Mouse (Mus musculus) heart, adult 2 months (tissue): Measurements from ENCODE around the gene Wwtr1. TPM values are rescaled to one million over a fixed set of nuclear protein-coding genes. Genes with fewer than 3 reads are reported as not detected.

Experiments
- DNase-seq, 2 experiments: peaks; one replicate each; pipeline ENCODE4 v3.0.0; 2021
- H3K27ac ChIP-seq: fragments of 200-600 bp; 2 replicates; pipeline ENCODE4 v1.8.1; 2022
- H3K27me3 ChIP-seq: fragments of 200-500 bp; 2 replicates; pipeline ENCODE4 v1.6.1; 2012; ENCODE audit warnings: mild to moderate bottlenecking, low read length, inconsistent platforms, mixed read lengths; ENCODE audit not compliant: control insufficient read depth, insufficient read depth
- H3K36me3 ChIP-seq: fragments of 200-500 bp; 2 replicates; pipeline ENCODE4 v1.6.1; 2012; ENCODE audit warnings: low read length, inconsistent platforms; ENCODE audit not compliant: control insufficient read depth, insufficient read depth
- H3K4me1 ChIP-seq: fragments of 200-500 bp; 2 replicates; pipeline ENCODE4 v1.6.1; 2011; ENCODE audit warnings: low read length; ENCODE audit not compliant: control insufficient read depth, insufficient read depth
- H3K4me3 ChIP-seq: fragments of 200-600 bp; 2 replicates; pipeline ENCODE4 v1.8.1; 2022
- H3K79me2 ChIP-seq: fragments of 200-500 bp; replicated peaks from 2 replicates; pipeline ENCODE4 v1.6.1; 2012; ENCODE audit warnings: mild to moderate bottlenecking, inconsistent platforms, low read length, moderate library complexity, mixed read lengths; ENCODE audit not compliant: control insufficient read depth, insufficient read depth
- H3K9ac ChIP-seq: fragments of 200-500 bp; 2 replicates; pipeline ENCODE4 v1.6.1; 2012; ENCODE audit warnings: low read depth, mild to moderate bottlenecking, control low read depth, inconsistent platforms, low read length, mixed read lengths
- CTCF ChIP-seq: fragments of 200-600 bp; IDR thresholded peaks from 2 replicates; pipeline ENCODE4 v1.8.1; 2022; ENCODE audit warnings: antibody characterized with exemption, mild to moderate bottlenecking, moderate library complexity
- EP300 ChIP-seq: fragments of 200-500 bp; IDR thresholded peaks from 2 replicates; pipeline ENCODE4 v1.6.1; 2011; ENCODE audit warnings: low read depth, low read length, control low read depth; ENCODE audit not compliant: insufficient read depth
- POLR2A ChIP-seq: fragments of 200-500 bp; IDR thresholded peaks from 2 replicates; pipeline ENCODE4 v1.6.1; 2011; ENCODE audit warnings: mild to moderate bottlenecking, low read depth, low read length, control low read depth; ENCODE audit not compliant: insufficient read depth
- WGBS: fragments of 180-500 bp; shearing (Covaris S2); methylation state at CpG from one replicate; pipeline ENCODE4 v1.1.7; 2018; 5-methylcytosine and 5-hydroxymethylcytosine counted together
- intact Hi-C: fragments of 180-260 bp; cut with DNase I; formaldehyde crosslinking; loops from one replicate; pipeline ENCODE4 v1.15.1; 2025
- polyA plus RNA-seq: library from polyadenylated mRNA; depleted of rRNA; stranded (reverse); fragments of >200 nt; gene quantifications from 2 replicates; pipeline ENCODE4 v1.2.3, GENCODE M21; 2012
- total RNA-seq, 2 experiments: library from RNA; stranded (reverse); gene quantifications; 2 replicates each; pipeline ENCODE4 v1.2.3; 2021

Wwtr1 gene
- total and polyA plus RNA-seq, 3 experiments, result 28.2 to 49.1 (median 46.5) TPM

GRCm38 (mm10) chr3:57505991-57506390 lies 69.7 kb downstream of the Wwtr1 start:
- Histone ChIP-seq H3K9ac (no peak overlapping the region), H3K36me3 (peaks cover 36% of the 10 kb centered on the region), H3K4me3 (no peak overlapping the region), H3K4me1 (peaks cover 33% of the 10 kb centered on the region), H3K79me2 (peaks cover 4% of the 10 kb centered on the region), H3K27me3 (no peaks in the 10 kb centered on the region), H3K27ac (peak overlapping the region; percentile 79)
- intact Hi-C loops, result loop anchor here (1.0 to 5.0 kb wide), 2 partner anchors 36 to 98 kb away; no protein-coding TSS in a partner anchor
- 29% methylated on average over 10 of the region's 10 CpGs for WGBS
- TF ChIP-seq POLR2A (no peak), CTCF (no peak), EP300 (no peak)
- DNase-seq, result peak; percentile 56 to 69

- TF ChIP-seq CTCF (no peak), EP300 (peak; percentile 57; the same call in 1 of the 2 replicates), POLR2A (0 out of 2 replicates have a peak, but pooled peaks have one; percentile 32)
- intact Hi-C loops, result loop anchor here (1.0 to 5.0 kb wide), 2 partner anchors 38 to 100 kb away; no protein-coding TSS in a partner anchor
- DNase-seq, result peak in 1 of 2 experiments; percentile 57
- Histone ChIP-seq H3K9ac (no peak overlapping the region), H3K4me3 (no peak overlapping the region), H3K27me3 (no peaks in the 10 kb centered on the region), H3K36me3 (peaks cover 30% of the 10 kb centered on the region), H3K27ac (peak overlapping the region; percentile 79), H3K4me1 (peaks cover 24% of the 10 kb centered on the region), H3K79me2 (peaks cover 4% of the 10 kb centered on the region)
- 1% methylated on average over 2 of the region's 2 CpGs for WGBS
Measured at GRCm38 (mm10) chr3:57504756-57505155, 71.0 kb downstream of the Wwtr1 start.

- TF ChIP-seq CTCF, result no peak
- TF ChIP-seq EP300, result no peak
- no peak for TF ChIP-seq POLR2A
Measured at GRCm38 (mm10) chr3:57501596-57502220, 74.0 kb downstream of the Wwtr1 start.

GRCm38 (mm10) chr3:57500846-57501245 lies 74.9 kb downstream of the Wwtr1 start:
- no peak overlapping the region for H3K9ac ChIP-seq
- H3K4me1 ChIP-seq, result peaks cover 28% of the 10 kb centered on the region
- no peak for TF ChIP-seq CTCF
- TF ChIP-seq POLR2A, result no peak
- TF ChIP-seq EP300, result no peak
- H3K79me2 ChIP-seq, result peaks cover 2% of the 10 kb centered on the region
- no peak for DNase-seq
- intact Hi-C loops, result no loop called here
- no peak overlapping the region for H3K27ac ChIP-seq
- peaks cover 26% of the 10 kb centered on the region for H3K36me3 ChIP-seq
- no peak overlapping the region for H3K4me3 ChIP-seq
- H3K27me3 ChIP-seq, result no peaks in the 10 kb centered on the region
- whole genome bisulfite sequencing, result 93% methylated on average over 9 of the region's 9 CpGs

More at GRCm38 (mm10) chr3:57501596-57502220, 74.0 kb downstream of the Wwtr1 start:
- WGBS, result 66% methylated on average over 10 of the region's 10 CpGs
- Histone ChIP-seq H3K79me2 (peaks cover 2% of the 10 kb centered on the region), H3K27ac (no peak overlapping the region), H3K27me3 (no peaks in the 10 kb centered on the region), H3K36me3 (peaks cover 31% of the 10 kb centered on the region), H3K4me1 (peaks cover 28% of the 10 kb centered on the region), H3K4me3 (no peak overlapping the region), H3K9ac (no peak overlapping the region)
- no peak for DNase-seq
- intact Hi-C loops, result no loop called here

- no peak for DNase-seq
- Histone ChIP-seq H3K4me1 (peaks cover 17% of the 10 kb centered on the region), H3K27ac (peak overlapping the region; percentile 15; the same call in 1 of the 2 replicates), H3K9ac (no peak overlapping the region), H3K36me3 (peaks cover 16% of the 10 kb centered on the region), H3K27me3 (no peaks in the 10 kb centered on the region), H3K4me3 (no peak overlapping the region), H3K79me2 (peaks cover 8% of the 10 kb centered on the region)
- TF ChIP-seq POLR2A, result no peak
- TF ChIP-seq CTCF, result no peak
- TF ChIP-seq EP300, result no peak
- intact Hi-C loops, result no loop called here
- WGBS, result 39% methylated on average over 1 of the region's 1 CpGs
Measured at GRCm38 (mm10) chr3:57497791-57498190, 77.9 kb downstream of the Wwtr1 start.

- no peak for DNase-seq
- peak overlapping the region; percentile 36; the same call in 1 of the 2 replicates for H3K27ac ChIP-seq
- no peak overlapping the region for H3K4me3 ChIP-seq
- H3K27me3 ChIP-seq, result no peaks in the 10 kb centered on the region
- TF ChIP-seq EP300 (no peak), CTCF (no peak), POLR2A (no peak)
- H3K9ac ChIP-seq, result no peak overlapping the region
- peaks cover 10% of the 10 kb centered on the region for H3K79me2 ChIP-seq
- peaks cover 16% of the 10 kb centered on the region for H3K36me3 ChIP-seq
- WGBS, result 37% methylated on average over 2 of the region's 2 CpGs
- H3K4me1 ChIP-seq, result peaks cover 12% of the 10 kb centered on the region
- intact Hi-C loops, result no loop called here
Measured at GRCm38 (mm10) chr3:57496428-57496827, 79.3 kb downstream of the Wwtr1 start.
